Mouse (Mus musculus) urinary bladder, postnatal 14 days (tissue): ENCODE measurements around the gene 4930438A08Rik.
A peak's percentile ranks its signal among the peaks of the same experiment; 100 is the strongest.

Experiments
- DNase-seq: peaks from one replicate; pipeline ENCODE4 v3.0.0; 2021; ENCODE audit warnings: low spot score

The 4930438A08Rik gene

GRCm38 (mm10) chr11:58323570-58324340 is 49.2 kb downstream of the 4930438A08Rik start:
- no peak for DNase-seq

- no peak for DNase-seq
Measured at GRCm38 (mm10) chr11:58324614-58325229, 50.1 kb downstream of the 4930438A08Rik start.

- no peak for DNase-seq
Measured at GRCm38 (mm10) chr11:58326781-58327180, 52.2 kb downstream of the 4930438A08Rik start.

GRCm38 (mm10) chr11:58329906-58330275 is 55.3 kb downstream of the 4930438A08Rik start:
- no peak for DNase-seq

- peak; percentile 90 for DNase-seq
Measured at GRCm38 (mm10) chr11:58330276-58331148, 55.9 kb downstream of the 4930438A08Rik start, which contains the start of the genes Zfp672 and Sh3bp5l. Gene Zfp672 (minus strand): TSS chr11:58330339. Gene Sh3bp5l (plus strand): TSS chr11:58330724.

GRCm38 (mm10) chr11:58331149-58331495 is 56.5 kb downstream of the 4930438A08Rik start:
- no peak for DNase-seq

- DNase-seq = no peak
Measured at GRCm38 (mm10) chr11:58331546-58331945, 56.9 kb downstream of the 4930438A08Rik start.

- DNase-seq = peak; percentile 29
Measured at GRCm38 (mm10) chr11:58334746-58335145, 60.1 kb downstream of the 4930438A08Rik start.
